Mouse (Mus musculus) bone marrow, adult 2 months (tissue): ENCODE data around the gene Akr1c18.

Source experiments
- CTCF ChIP-seq: fragments of 200-500 bp; IDR thresholded peaks from 2 replicates; pipeline ENCODE4 v1.5.1; 2011; ENCODE audit warnings: low read length, control low read depth; ENCODE audit not compliant: control insufficient read depth, insufficient read depth
- POLR2A ChIP-seq: fragments of 200-500 bp; IDR thresholded peaks from 2 replicates; pipeline ENCODE4 v1.6.1; 2011; ENCODE audit warnings: low read depth, mild to moderate bottlenecking, control low read depth, low read length, borderline replicate concordance; ENCODE audit not compliant: control insufficient read depth

GRCm38 (mm10) chr13:4119181-4119904 lies 31.1 kb downstream of the Akr1c18 start:
- no peak for TF ChIP-seq CTCF
- no peak for TF ChIP-seq POLR2A
